Mouse (Mus musculus) CD4-positive, CD25-positive, alpha-beta regulatory T cell, adult 2 months (primary cell): ENCODE data around the gene Tctn3.

Experiments
- DNase-seq: peaks from one replicate; pipeline ENCODE4 v3.0.0-alpha.2; 2012; ENCODE audit warnings: low read depth, low spot score

Tctn3 gene

GRCm38 (mm10) chr19:40555136-40555535, 56.9 kb downstream of the Tctn3 start:
- no peak for DNase-seq

- DNase-seq = no peak
These were observed 57.7 kb downstream of the Tctn3 start for GRCm38 (mm10) chr19:40554343-40554742.

- DNase-seq = no peak
These were observed 58.2 kb downstream of the Tctn3 start for GRCm38 (mm10) chr19:40553849-40554248.

GRCm38 (mm10) chr19:40553014-40553789, 58.8 kb downstream of the Tctn3 start:
- DNase-seq = no peak

GRCm38 (mm10) chr19:40549516-40550135, 62.4 kb downstream of the Tctn3 start:
- no peak for DNase-seq

- no peak for DNase-seq
These were observed 63.1 kb downstream of the Tctn3 start for GRCm38 (mm10) chr19:40548796-40549515.

GRCm38 (mm10) chr19:40548386-40548785, 63.6 kb downstream of the Tctn3 start:
- DNase-seq = no peak
